Mouse (Mus musculus) heart, postnatal 0 days (tissue): ENCODE measurements around the gene Selenbp1.
"Not testable (repeated sequence)": the region's sequence is repeated elsewhere in the genome, so short reads cannot be mapped to it uniquely, and the experiment has no call there.

ENCODE experiments used
- CTCF ChIP-seq: IDR thresholded peaks from 2 replicates; pipeline ENCODE4 v1.5.1; 2016; ENCODE audit warnings: antibody characterized with exemption, control low read depth, low read depth
- EP300 ChIP-seq: IDR thresholded peaks from 2 replicates; pipeline ENCODE4 v1.6.1; 2016; ENCODE audit warnings: antibody characterized with exemption, low read depth

DNA sequence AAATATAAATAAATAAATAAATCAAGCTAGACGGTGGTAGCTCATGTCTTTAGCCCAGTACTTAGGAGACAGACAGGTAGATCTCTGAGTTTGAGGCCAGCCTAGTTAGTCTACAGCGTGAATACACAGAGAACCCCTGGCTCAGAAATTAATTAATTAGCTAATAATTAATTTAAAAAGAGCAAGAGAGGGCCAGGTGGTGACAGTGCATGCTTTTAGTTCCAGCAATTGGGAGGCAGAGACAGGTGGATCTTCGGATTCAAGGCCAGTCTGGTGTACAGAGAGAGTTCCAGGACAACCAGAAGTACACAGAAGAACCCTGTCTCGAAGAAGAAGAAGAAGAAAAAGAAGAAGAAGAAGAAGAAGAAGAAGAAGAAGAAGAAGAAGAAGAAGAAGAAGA lies 3.9 kb upstream of the Selenbp1 start:
- not testable (repeated sequence) for TF ChIP-seq CTCF, EP300
